Mouse (Mus musculus): ENCODE measurements around the gene Rffl. TPM values are rescaled to one million over a fixed set of nuclear protein-coding genes. Genes with fewer than 3 reads are reported as not detected.
A peak's percentile ranks its signal among the peaks of the same experiment; 100 is the strongest.

Rffl gene
- total RNA-seq, 2 experiments from 2014 or later, result 6.3 to 7.4 TPM

- no peak for DNase-seq (ENCODE audit: low spot score)
These were observed 4.6 kb upstream of the Rffl start for GRCm38 (mm10) chr11:82875631-82876030.

- no peak for DNase-seq (ENCODE audit: low spot score)
These were observed 3.9 kb upstream of the Rffl start for GRCm38 (mm10) chr11:82874924-82875323.

- peak; percentile 82 for DNase-seq (ENCODE audit: low spot score)
These were observed 608 bp downstream of the Rffl start for GRCm38 (mm10) chr11:82870173-82871030.

GRCm38 (mm10) chr11:82869506-82870172, 1.4 kb downstream of the Rffl start:
- no peak for DNase-seq (ENCODE audit: low spot score)

DNA sequence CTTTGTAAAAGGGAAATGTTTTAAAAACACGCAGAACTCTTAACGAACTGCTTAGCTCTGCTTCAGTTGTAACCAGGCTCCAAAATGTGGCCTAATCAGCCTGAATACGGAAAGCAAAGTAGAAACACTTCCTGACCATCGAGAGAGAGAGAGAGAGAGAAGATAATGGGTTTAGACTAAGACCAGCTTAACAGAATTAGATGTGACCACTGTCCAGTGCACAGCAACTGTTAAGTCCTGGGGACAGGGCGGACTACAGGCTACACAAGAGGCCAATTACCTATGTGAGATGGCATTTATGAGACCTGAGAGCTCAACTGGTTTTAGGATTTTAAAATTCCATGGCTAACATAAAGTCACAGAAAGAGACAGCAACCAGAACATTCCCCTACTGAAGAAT, 3.1 kb downstream of the Rffl start:
- no peak for DNase-seq (ENCODE audit: low spot score)

GRCm38 (mm10) chr11:82866850-82867564, 4.0 kb downstream of the Rffl start:
- DNase-seq (ENCODE audit: low spot score), result no peak

- DNase-seq (ENCODE audit: low spot score), result no peak
These were observed 5.1 kb downstream of the Rffl start for GRCm38 (mm10) chr11:82865957-82866356.

DNA sequence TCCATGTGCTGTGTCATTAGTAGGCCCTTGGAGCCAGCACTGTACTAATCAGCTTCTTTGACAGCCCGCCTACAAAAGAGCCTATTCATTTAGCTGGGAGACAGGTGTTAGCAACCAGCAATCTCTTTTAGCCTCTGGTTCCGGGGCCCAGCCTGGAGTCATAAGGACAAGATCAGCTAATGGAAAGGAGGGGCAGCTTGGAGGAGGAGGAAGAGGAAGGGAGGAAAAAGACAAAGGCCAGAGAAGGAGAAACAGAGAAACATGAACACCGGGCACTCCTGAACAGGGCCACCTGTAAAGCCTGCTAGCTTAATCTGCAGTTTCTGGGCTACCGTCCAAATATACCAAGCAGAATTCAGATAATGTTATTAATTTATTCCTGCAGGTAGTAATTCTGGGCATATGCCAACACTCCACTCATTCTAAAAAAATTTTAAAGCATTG, 7.5 kb downstream of the Rffl start:
- no peak for DNase-seq (ENCODE audit: low spot score)

DNA sequence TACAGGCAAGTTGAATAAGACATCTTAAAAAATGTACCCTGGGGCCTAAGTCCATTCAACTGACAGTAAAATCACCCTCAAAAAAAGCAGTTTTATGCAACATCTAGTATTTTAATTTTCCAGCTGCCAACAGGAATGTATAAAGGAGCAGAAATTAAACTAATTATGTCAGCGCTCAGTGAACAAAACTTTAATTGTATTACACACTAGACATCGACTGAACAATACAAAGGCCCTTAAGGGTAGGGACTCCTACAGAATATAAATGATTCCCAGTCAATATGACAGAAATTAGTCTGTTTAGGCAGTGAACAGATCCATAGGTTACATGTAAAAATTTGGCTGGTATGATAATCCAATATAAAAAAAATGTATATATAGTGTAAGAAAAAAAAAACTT, 8.0 kb downstream of the Rffl start:
- DNase-seq (ENCODE audit: low spot score), result no peak

DNA sequence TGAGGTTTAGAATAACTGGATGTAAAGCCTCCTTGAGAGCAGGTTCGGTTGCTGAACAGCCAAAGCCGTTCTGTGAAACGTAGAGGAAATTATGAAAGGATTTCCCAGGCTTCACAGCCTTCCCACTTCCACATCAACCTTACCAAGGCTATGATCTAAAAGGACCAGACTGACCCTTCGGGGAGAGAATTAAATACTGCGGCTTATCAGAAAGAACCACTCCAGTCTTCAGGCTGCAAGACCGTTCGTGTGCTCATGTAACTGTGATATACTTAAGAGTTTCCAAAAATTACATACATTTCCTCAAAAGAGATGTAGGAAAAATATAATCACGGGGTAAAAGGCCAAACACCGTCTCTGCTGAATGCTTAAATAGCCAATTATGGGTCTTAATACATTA, 8.4 kb downstream of the Rffl start:
- no peak for DNase-seq (ENCODE audit: low spot score)

- peak; percentile 30 for DNase-seq (ENCODE audit: low spot score)
These were observed 9.5 kb downstream of the Rffl start for GRCm38 (mm10) chr11:82861558-82861957.

DNA sequence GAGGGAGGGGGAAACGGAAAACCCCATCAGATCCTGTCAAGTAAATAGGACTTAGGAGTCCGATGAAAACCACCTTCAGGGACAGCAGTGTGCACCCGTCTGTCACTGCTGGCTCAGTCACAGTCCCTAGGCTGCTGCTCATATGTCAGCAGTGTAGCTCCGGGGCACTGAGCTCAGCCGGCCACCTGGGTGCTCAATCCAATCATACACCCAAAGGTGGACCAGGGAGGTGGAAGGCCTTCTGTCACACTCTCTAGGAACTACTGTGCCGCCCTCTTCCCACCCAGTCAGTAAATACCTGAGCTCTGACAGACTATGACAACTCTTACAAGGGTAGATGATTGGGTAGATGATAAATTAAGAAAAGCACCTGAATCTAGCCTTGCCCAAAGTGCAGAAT, 10.3 kb downstream of the Rffl start:
- no peak for DNase-seq (ENCODE audit: low spot score)

GRCm38 (mm10) chr11:82857307-82857848, 13.6 kb downstream of the Rffl start:
- DNase-seq (ENCODE audit: low spot score), result no peak

GRCm38 (mm10) chr11:82856032-82856431, 15.0 kb downstream of the Rffl start:
- no peak for DNase-seq (ENCODE audit: low spot score)

DNA sequence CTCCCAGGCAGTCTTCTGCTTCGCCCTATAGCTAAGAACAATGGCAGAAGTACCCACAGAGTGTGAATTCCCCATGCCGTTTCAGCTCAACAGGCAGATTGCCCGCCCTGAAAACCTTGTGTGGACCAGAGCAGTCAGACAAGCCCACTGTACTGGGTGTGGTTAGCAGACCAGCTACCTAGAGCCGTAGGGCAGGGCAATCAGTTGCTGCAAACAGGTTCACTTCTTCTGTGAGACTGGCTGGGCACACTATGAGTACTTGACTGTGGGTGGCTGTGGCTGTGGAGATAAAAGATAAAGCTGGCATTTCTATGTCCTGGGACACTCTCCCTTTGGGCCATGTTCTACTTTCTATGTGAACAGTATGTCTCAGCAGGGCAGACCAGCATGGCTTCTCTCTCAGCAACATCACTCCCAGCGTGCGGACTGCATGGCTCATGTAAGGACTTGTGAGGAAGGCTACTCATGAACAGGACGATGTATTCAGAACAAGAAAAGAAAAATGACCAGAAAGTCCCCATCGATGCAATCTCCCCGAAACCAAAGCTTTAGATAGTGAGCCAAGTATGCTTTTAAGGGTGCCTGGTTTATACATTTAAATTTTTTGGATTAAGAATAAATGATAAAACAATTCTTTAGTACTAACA, 15.6 kb downstream of the Rffl start:
- DNase-seq (ENCODE audit: low spot score), result no peak

GRCm38 (mm10) chr11:82854111-82854510, 16.9 kb downstream of the Rffl start:
- DNase-seq (ENCODE audit: low spot score), result no peak

GRCm38 (mm10) chr11:82852958-82853357, 18.1 kb downstream of the Rffl start:
- no peak for DNase-seq (ENCODE audit: low spot score)

DNA sequence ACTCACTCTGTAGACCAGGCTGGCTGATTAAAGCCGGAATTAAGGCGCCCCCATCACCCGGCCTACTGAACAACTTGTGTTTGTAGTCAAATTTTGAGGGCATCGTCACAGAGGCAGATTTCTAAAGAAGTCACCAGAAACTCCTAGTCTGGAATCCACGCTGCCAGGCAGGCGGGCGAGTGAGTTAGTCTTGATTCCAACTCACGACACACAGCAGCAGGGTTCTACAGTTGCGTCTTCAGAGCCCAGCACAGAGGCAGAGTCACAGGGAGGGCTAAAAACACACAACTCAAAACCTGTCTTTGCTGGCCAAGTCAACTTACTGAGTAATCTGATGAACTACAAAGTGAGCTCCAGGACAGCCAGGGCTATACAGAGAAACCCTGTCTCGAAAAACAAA, 18.5 kb downstream of the Rffl start:
- no peak for DNase-seq (ENCODE audit: low spot score)

GRCm38 (mm10) chr11:82852115-82852514, 18.9 kb downstream of the Rffl start:
- no peak for DNase-seq (ENCODE audit: low spot score)

- DNase-seq (ENCODE audit: low spot score), result no peak
These were observed 20.8 kb downstream of the Rffl start for GRCm38 (mm10) chr11:82850259-82850658.

GRCm38 (mm10) chr11:82847571-82848000, 23.4 kb downstream of the Rffl start:
- DNase-seq (ENCODE audit: low spot score), result no peak
